Mouse (Mus musculus) liver, embryonic 14.5 days (tissue): ENCODE results near the gene Slc35a3.

Experiments
- CTCF ChIP-seq: IDR thresholded peaks from 2 replicates; pipeline ENCODE4 v1.5.1; 2016; ENCODE audit warnings: antibody characterized with exemption, low read depth, control low read depth
- EP300 ChIP-seq: IDR thresholded peaks from 2 replicates; pipeline ENCODE4 v1.6.1; 2016; ENCODE audit warnings: antibody characterized with exemption, low read depth

DNA sequence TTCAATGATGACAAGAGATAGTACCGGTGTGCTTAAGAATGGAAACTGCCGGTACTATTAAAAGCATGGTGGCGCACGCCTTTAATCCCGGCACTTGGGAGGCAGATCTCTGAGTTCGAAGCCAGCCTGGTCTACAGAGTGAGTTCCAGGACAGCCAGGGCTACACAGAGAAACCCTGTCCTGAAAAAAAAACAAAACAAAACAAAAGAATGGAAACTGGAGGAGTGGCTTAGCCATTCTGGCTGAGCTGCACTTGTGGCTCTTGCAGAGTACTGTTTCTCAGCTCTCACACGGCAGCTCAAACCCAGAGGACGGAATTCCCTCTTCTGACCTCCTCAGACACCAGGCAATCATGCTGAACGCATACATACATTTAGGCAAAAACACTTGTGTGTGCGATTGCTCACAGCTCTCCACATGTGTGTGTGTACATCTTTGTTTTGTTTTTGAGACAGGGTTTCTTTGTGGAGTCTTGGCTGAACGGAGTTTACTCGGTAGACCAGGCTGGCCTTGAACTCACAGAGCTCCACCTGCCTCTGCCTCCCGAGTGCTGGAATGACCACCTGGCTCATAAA lies 52.7 kb downstream of the Slc35a3 start:
- no peak for TF ChIP-seq CTCF
- TF ChIP-seq EP300, result no peak
